Mouse (Mus musculus): ENCODE data around the gene Rcan2. TPM values are rescaled to one million over a fixed set of nuclear protein-coding genes. Genes with fewer than 3 reads are reported as not detected.

The Rcan2 gene
- polyA plus RNA-seq, 1 experiment from 2014 or later, result 7.2 TPM

- H3K27me3 ChIP-seq (ENCODE audit: insufficient read depth, low read length), result no peaks in the 10 kb centered on the region
- no peak for ATAC-seq (ENCODE audit: low FRiP score, low TSS enrichment)
- peaks cover 3% of the 10 kb centered on the region; the same call in 1 of the 2 replicates for H3K9me3 ChIP-seq (ENCODE audit: low read length)
- H3K27ac ChIP-seq (ENCODE audit: low read length), result no peak overlapping the region
- no peaks in the 10 kb centered on the region for H3K4me1 ChIP-seq (ENCODE audit: insufficient read depth, low read length)
- no peaks in the 10 kb centered on the region for H3K36me3 ChIP-seq (ENCODE audit: insufficient read depth, low read length)
- H3K4me3 ChIP-seq (ENCODE audit: low read length), result no peak overlapping the region
- WGBS, result 73% methylated on average over 9 of the region's 9 CpGs
- no peak overlapping the region for H3K4me2 ChIP-seq (replicated peaks; ENCODE audit: low read depth, low read length)
- H3K9ac ChIP-seq (replicated peaks; ENCODE audit: low read length), result no peak overlapping the region
Observed at GRCm38 (mm10) chr17:43934056-43934455, 132.9 kb downstream of the Rcan2 start.

- Histone ChIP-seq H3K4me3 (ENCODE audit: low read length) (no peak overlapping the region), H3K27ac (ENCODE audit: low read length) (no peak overlapping the region), H3K4me1 (ENCODE audit: insufficient read depth, low read length) (no peaks in the 10 kb centered on the region), H3K36me3 (ENCODE audit: insufficient read depth, low read length) (no peaks in the 10 kb centered on the region), H3K9ac (replicated peaks; ENCODE audit: low read length) (no peak overlapping the region), H3K9me3 (ENCODE audit: low read length) (no peaks in the 10 kb centered on the region), H3K27me3 (ENCODE audit: insufficient read depth, low read length) (no peaks in the 10 kb centered on the region), H3K4me2 (replicated peaks; ENCODE audit: low read depth, low read length) (peak overlapping the region; percentile 42)
- ATAC-seq (ENCODE audit: low FRiP score, low TSS enrichment), result no peak
- WGBS, result 11% methylated on average over 5 of the region's 5 CpGs
Observed at GRCm38 (mm10) chr17:43952219-43952618, 151.1 kb downstream of the Rcan2 start.

DNA sequence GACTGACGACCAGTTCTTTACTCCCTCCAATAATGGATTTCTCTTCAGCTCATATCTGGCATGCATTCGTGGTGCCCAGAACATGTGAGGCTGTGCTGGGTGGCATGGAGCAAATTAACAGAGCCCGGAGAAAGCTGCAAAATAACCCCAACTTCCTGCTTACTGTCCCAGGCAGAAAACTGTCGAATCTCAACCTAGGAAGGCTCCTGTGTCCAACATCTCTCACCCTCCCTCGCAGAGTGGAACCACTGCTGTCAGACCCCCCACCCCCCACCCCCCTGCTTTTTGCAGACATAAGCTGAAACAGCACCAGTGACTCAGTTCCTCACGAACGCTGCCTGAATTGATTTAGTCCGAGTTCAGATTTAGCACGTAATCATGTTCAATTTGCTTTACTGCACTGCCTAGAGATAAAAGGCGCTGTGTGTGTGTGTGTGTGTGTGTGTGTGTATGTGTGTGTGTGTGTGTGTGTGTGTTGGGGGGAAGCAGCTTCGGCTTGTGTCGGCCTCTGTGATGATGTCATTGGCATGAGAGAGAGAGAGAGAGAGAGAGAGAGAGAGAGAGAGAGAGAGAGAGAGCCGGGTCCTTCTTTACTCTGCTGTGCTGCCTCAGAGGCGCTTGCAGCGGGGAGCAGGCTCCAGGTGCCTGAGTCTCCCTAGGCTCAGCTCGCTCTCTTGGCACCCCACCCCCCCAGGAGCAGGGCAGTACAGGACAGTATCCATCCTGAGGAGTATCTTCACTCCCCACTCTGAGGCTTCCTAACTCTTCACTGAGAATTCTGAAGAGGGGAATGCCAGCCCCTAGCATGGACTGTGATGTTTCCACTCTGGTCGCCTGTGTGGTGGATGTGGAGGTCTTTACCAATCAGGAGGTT lies 151.7 kb downstream of the Rcan2 start:
- no peak overlapping the region; the same call in 1 of the 2 replicates for H3K4me3 ChIP-seq (ENCODE audit: low read length)
- no peaks in the 10 kb centered on the region for H3K36me3 ChIP-seq (ENCODE audit: insufficient read depth, low read length)
- H3K9me3 ChIP-seq (ENCODE audit: low read length), result no peaks in the 10 kb centered on the region
- 38% methylated on average over 16 of the region's 17 CpGs for WGBS
- H3K4me1 ChIP-seq (ENCODE audit: insufficient read depth, low read length), result no peaks in the 10 kb centered on the region
- H3K27ac ChIP-seq (ENCODE audit: low read length), result no peak overlapping the region
- peak; percentile 54; the same call in 1 of the 2 replicates for ATAC-seq (ENCODE audit: low FRiP score, low TSS enrichment)
- H3K27me3 ChIP-seq (ENCODE audit: insufficient read depth, low read length), result no peaks in the 10 kb centered on the region
- 0 out of 2 replicates have a peak overlapping the region, but pooled peaks have one; percentile 16 for H3K9ac ChIP-seq (replicated peaks; ENCODE audit: low read length)
- peak overlapping the region; percentile 42 for H3K4me2 ChIP-seq (replicated peaks; ENCODE audit: low read depth, low read length)

GRCm38 (mm10) chr17:43953535-43953918 lies 152.4 kb downstream of the Rcan2 start:
- H3K27me3 ChIP-seq (ENCODE audit: insufficient read depth, low read length), result no peaks in the 10 kb centered on the region
- H3K9me3 ChIP-seq (ENCODE audit: low read length), result no peaks in the 10 kb centered on the region
- H3K4me2 ChIP-seq (replicated peaks; ENCODE audit: low read depth, low read length), result no peak overlapping the region
- 84% methylated on average over 10 of the region's 10 CpGs for WGBS
- H3K4me1 ChIP-seq (ENCODE audit: insufficient read depth, low read length), result no peaks in the 10 kb centered on the region
- no peak overlapping the region for H3K9ac ChIP-seq (replicated peaks; ENCODE audit: low read length)
- ATAC-seq (ENCODE audit: low FRiP score, low TSS enrichment), result no peak
- no peak overlapping the region for H3K4me3 ChIP-seq (ENCODE audit: low read length)
- no peak overlapping the region for H3K27ac ChIP-seq (ENCODE audit: low read length)
- no peaks in the 10 kb centered on the region for H3K36me3 ChIP-seq (ENCODE audit: insufficient read depth, low read length)

DNA sequence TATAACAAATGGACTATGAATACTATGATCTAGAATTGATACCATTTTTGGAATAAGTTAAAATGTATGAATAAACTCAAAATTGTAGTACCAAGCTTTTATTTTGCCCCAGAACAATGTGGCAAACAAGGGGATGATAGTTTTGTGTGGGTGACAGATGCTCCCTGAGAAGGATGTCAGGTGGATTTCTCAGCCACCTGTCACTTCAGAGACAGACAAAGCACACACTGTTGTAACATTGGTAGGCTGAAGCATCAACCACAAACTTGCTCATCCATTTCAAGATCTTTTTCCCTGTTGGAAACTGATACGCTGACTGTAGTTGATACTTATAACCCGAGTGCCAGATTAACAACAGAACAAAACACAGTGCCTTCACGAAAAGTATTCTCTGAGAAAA lies 158.6 kb downstream of the Rcan2 start:
- Histone ChIP-seq H3K4me1 (ENCODE audit: insufficient read depth, low read length) (no peaks in the 10 kb centered on the region), H3K4me3 (ENCODE audit: low read length) (no peak overlapping the region), H3K9me3 (ENCODE audit: low read length) (peaks cover 4% of the 10 kb centered on the region; the same call in 1 of the 2 replicates), H3K4me2 (replicated peaks; ENCODE audit: low read depth, low read length) (no peak overlapping the region), H3K27me3 (ENCODE audit: insufficient read depth, low read length) (no peaks in the 10 kb centered on the region), H3K36me3 (ENCODE audit: insufficient read depth, low read length) (no peaks in the 10 kb centered on the region), H3K9ac (replicated peaks; ENCODE audit: low read length) (no peak overlapping the region), H3K27ac (ENCODE audit: low read length) (no peak overlapping the region)
- ATAC-seq (ENCODE audit: low FRiP score, low TSS enrichment), result no peak
- WGBS, result 50% methylated on average over 3 of the region's 3 CpGs

DNA sequence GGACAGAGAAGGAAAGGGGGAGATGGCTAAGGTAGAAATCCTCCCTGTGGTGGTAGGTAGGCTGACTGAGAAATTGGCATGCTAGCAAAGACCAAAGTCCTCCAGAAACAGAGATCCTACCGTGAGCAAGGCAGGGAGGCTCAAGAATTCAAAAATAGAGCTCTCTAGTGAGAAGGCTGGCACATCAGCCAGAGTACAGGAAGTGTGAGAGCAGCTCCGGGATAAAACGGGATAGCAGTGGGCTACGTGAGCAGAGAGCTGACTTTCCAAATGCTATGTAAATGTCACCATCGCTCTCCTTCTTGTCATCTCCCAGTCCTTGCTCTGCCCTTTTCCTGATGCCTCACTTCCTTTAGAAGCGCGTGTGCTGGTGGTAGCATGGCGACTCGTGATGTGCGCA lies 168.8 kb downstream of the Rcan2 start:
- H3K9me3 ChIP-seq (ENCODE audit: low read length), result no peaks in the 10 kb centered on the region
- H3K4me1 ChIP-seq (ENCODE audit: insufficient read depth, low read length), result no peaks in the 10 kb centered on the region
- no peaks in the 10 kb centered on the region for H3K27me3 ChIP-seq (ENCODE audit: insufficient read depth, low read length)
- ATAC-seq (ENCODE audit: low FRiP score, low TSS enrichment), result no peak
- H3K36me3 ChIP-seq (ENCODE audit: insufficient read depth, low read length), result no peaks in the 10 kb centered on the region
- H3K9ac ChIP-seq (replicated peaks; ENCODE audit: low read length), result no peak overlapping the region
- H3K4me3 ChIP-seq (ENCODE audit: low read length), result no peak overlapping the region
- 89% methylated on average over 10 of the region's 10 CpGs for WGBS
- no peak overlapping the region for H3K27ac ChIP-seq (ENCODE audit: low read length)
- H3K4me2 ChIP-seq (replicated peaks; ENCODE audit: low read depth, low read length), result no peak overlapping the region

DNA sequence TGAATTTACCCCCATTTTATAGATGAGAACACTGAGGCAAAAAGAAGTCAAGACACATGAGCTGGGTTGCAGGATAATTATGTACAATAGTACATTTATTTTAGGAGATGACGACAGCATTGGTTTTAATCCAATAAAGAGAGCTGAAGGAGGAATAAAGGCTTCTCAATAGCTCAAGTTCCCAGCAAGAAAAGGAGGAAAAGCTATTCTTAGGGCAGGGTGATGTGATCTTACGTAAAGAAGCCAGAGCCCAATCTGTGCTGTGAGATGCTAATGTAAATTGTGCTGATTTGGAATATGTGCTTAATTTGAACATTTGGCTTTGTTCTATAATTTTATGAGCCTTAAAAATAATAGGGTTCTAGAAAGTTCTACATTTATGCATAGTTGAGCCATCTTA lies 176.4 kb downstream of the Rcan2 start:
- Histone ChIP-seq H3K36me3 (ENCODE audit: insufficient read depth, low read length) (no peaks in the 10 kb centered on the region), H3K27me3 (ENCODE audit: insufficient read depth, low read length) (no peaks in the 10 kb centered on the region), H3K9me3 (ENCODE audit: low read length) (no peaks in the 10 kb centered on the region), H3K9ac (replicated peaks; ENCODE audit: low read length) (no peak overlapping the region), H3K4me1 (ENCODE audit: insufficient read depth, low read length) (no peaks in the 10 kb centered on the region), H3K4me3 (ENCODE audit: low read length) (no peak overlapping the region), H3K27ac (ENCODE audit: low read length) (no peak overlapping the region), H3K4me2 (replicated peaks; ENCODE audit: low read depth, low read length) (no peak overlapping the region)
- no peak for ATAC-seq (ENCODE audit: low FRiP score, low TSS enrichment)
- 93% methylated on average over 2 of the region's 2 CpGs for WGBS

- Histone ChIP-seq H3K4me2 (replicated peaks; ENCODE audit: low read depth, low read length) (no peak overlapping the region), H3K4me1 (ENCODE audit: insufficient read depth, low read length) (no peaks in the 10 kb centered on the region), H3K27ac (ENCODE audit: low read length) (no peak overlapping the region), H3K4me3 (ENCODE audit: low read length) (no peak overlapping the region), H3K9ac (replicated peaks; ENCODE audit: low read length) (no peak overlapping the region), H3K27me3 (ENCODE audit: insufficient read depth, low read length) (no peaks in the 10 kb centered on the region), H3K9me3 (ENCODE audit: low read length) (no peaks in the 10 kb centered on the region), H3K36me3 (ENCODE audit: insufficient read depth, low read length) (no peaks in the 10 kb centered on the region)
- 77% methylated on average over 3 of the region's 3 CpGs for WGBS
- ATAC-seq (ENCODE audit: low FRiP score, low TSS enrichment), result no peak
Observed at GRCm38 (mm10) chr17:43979925-43980324, 178.8 kb downstream of the Rcan2 start.

DNA sequence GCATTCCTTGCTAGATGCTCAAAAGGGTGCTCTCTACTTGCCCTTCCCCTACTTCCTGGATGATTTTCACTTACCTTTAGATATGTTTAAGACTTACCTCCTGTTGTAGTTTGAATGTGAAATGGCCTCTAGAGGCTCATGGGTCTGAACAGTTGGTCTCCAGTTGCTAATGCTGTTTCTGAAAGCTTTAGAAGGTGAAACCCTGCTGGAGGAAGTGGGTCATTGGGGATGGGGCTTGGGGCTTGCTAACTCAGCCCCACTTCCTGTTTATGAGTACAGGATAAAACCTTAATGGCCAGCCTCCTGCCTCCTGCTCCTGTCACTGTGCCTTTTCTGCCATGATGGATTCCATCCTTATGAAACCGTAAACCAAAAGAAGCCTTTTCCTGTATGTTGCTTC lies 181.4 kb downstream of the Rcan2 start:
- no peak for ATAC-seq (ENCODE audit: low FRiP score, low TSS enrichment)
- Histone ChIP-seq H3K27ac (ENCODE audit: low read length) (no peak overlapping the region), H3K27me3 (ENCODE audit: insufficient read depth, low read length) (no peaks in the 10 kb centered on the region), H3K4me2 (replicated peaks; ENCODE audit: low read depth, low read length) (no peak overlapping the region), H3K4me3 (ENCODE audit: low read length) (no peak overlapping the region), H3K4me1 (ENCODE audit: insufficient read depth, low read length) (no peaks in the 10 kb centered on the region), H3K36me3 (ENCODE audit: insufficient read depth, low read length) (no peaks in the 10 kb centered on the region), H3K9ac (replicated peaks; ENCODE audit: low read length) (no peak overlapping the region), H3K9me3 (ENCODE audit: low read length) (no peaks in the 10 kb centered on the region)
- 77% methylated on average over 1 of the region's 1 CpGs for WGBS

- no peak overlapping the region for H3K4me2 ChIP-seq (replicated peaks; ENCODE audit: low read depth, low read length)
- 0 out of 2 replicates have a peak, but pooled peaks cover 3% of the 10 kb centered on the region for H3K4me1 ChIP-seq (ENCODE audit: insufficient read depth, low read length)
- no peaks in the 10 kb centered on the region for H3K36me3 ChIP-seq (ENCODE audit: insufficient read depth, low read length)
- H3K27me3 ChIP-seq (ENCODE audit: insufficient read depth, low read length), result no peaks in the 10 kb centered on the region
- no peak overlapping the region for H3K9ac ChIP-seq (replicated peaks; ENCODE audit: low read length)
- no peak overlapping the region for H3K4me3 ChIP-seq (ENCODE audit: low read length)
- WGBS, result 54% methylated on average over 5 of the region's 5 CpGs
- no peaks in the 10 kb centered on the region for H3K9me3 ChIP-seq (ENCODE audit: low read length)
- no peak overlapping the region for H3K27ac ChIP-seq (ENCODE audit: low read length)
- no peak for ATAC-seq (ENCODE audit: low FRiP score, low TSS enrichment)
Observed at GRCm38 (mm10) chr17:43989334-43989945, 188.3 kb downstream of the Rcan2 start.
